Mouse (Mus musculus) lung, postnatal 0 days (tissue): ENCODE data around the gene Afap1. TPM values are rescaled to one million over a fixed set of nuclear protein-coding genes. Genes with fewer than 3 reads are reported as not detected.

ENCODE experiments used
- ATAC-seq: fragments of 200-750 bp; cut with Nextera tagmentation; 2 replicates; pipeline ENCODE4 v1.8.0; 2017; ENCODE audit warnings: moderate library complexity
- DNase-seq: peaks from one replicate; pipeline ENCODE4 v3.0.0-alpha.2; 2016; ENCODE audit warnings: low spot score
- H3K27ac ChIP-seq: fragments of 300-500 bp; sonication (generic); 2 replicates; pipeline ENCODE4 v1.5.1; 2014; ENCODE audit warnings: antibody characterized with exemption, mild to moderate bottlenecking, low read length, mixed read lengths
- H3K27me3 ChIP-seq: fragments of 300-500 bp; sonication (generic); replicated peaks from 2 replicates; pipeline ENCODE4 v1.6.1; 2014; ENCODE audit warnings: low read length, mixed read lengths; ENCODE audit not compliant: insufficient read depth
- H3K36me3 ChIP-seq: fragments of 300-500 bp; sonication (generic); 2 replicates; pipeline ENCODE4 v1.6.1; 2014; ENCODE audit warnings: low read length, mixed read lengths; ENCODE audit not compliant: insufficient read depth
- H3K4me1 ChIP-seq: fragments of 300-500 bp; sonication (generic); 2 replicates; pipeline ENCODE4 v1.6.1; 2014; ENCODE audit warnings: antibody characterized with exemption, low read depth, low read length, mixed read lengths; ENCODE audit not compliant: insufficient read depth
- H3K4me2 ChIP-seq: fragments of 300-500 bp; sonication (generic); replicated peaks from 2 replicates; pipeline ENCODE4 v1.6.1; 2014; ENCODE audit warnings: low read depth, mild to moderate bottlenecking, low read length, moderate library complexity, mixed read lengths
- H3K4me3 ChIP-seq: fragments of 300-500 bp; sonication (generic); 2 replicates; pipeline ENCODE4 v1.5.1; 2014; ENCODE audit warnings: low read depth, low read length
- H3K9ac ChIP-seq: fragments of 300-500 bp; sonication (generic); replicated peaks from 2 replicates; pipeline ENCODE4 v1.6.1; 2014; ENCODE audit warnings: low read depth, mild to moderate bottlenecking
- H3K9me3 ChIP-seq: fragments of 300-500 bp; sonication (generic); 2 replicates; pipeline ENCODE4 v1.6.1; 2016; ENCODE audit warnings: low read length, mixed read lengths
- CTCF ChIP-seq: IDR thresholded peaks from 2 replicates; pipeline ENCODE4 v1.5.1; 2016; ENCODE audit warnings: antibody characterized with exemption, mild to moderate bottlenecking
- EP300 ChIP-seq: IDR thresholded peaks from 2 replicates; pipeline ENCODE4 v1.6.1; 2016; ENCODE audit warnings: antibody characterized with exemption, mild to moderate bottlenecking, control low read depth
- WGBS: fragments of 180-500 bp; shearing (Covaris S2); extraction: QIAGEN DNeasy Blood & Tissue Kit; methylation state at CpG from one replicate; pipeline ENCODE4 v1.1.7; 2014; 5-methylcytosine and 5-hydroxymethylcytosine counted together
- polyA plus RNA-seq: library from polyadenylated mRNA; unstranded; fragments of >200 nt; fragmentation: Nextera tagmentation; extraction: Ambion mirVana; gene quantifications from 2 replicates; pipeline ENCODE4 v1.2.1, GENCODE M21; 2015

Gene Afap1
- polyA plus RNA-seq, 1 experiment from 2014 or later = 12.9 TPM

DNA sequence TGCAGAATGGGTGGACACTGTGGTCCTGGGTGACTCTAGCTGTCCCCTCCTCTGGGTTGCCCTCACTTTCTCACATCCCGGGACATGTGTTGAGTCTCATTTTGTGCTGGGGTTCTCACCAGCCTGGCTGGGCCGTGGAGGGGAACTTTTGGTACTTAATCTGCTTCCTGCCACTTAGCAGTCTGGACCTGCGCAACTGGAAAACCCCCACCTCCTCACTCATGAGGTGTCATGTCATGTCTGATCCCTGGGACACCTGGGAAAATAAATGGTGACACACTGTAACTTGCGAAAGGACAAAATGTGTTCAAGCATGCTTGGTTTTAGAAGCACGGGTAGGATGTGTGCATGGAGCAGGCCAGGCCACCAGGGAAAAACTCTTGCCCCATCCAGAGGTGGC, 8.4 kb upstream of the Afap1 start:
- H3K9ac ChIP-seq = no peak overlapping the region
- no peak overlapping the region for H3K4me3 ChIP-seq
- TF ChIP-seq EP300 = no peak
- no peak for TF ChIP-seq CTCF
- no peaks in the 10 kb centered on the region for H3K36me3 ChIP-seq
- H3K4me1 ChIP-seq = no peaks in the 10 kb centered on the region
- WGBS = 85% methylated on average over 5 of the region's 5 CpGs
- DNase-seq (no peak), ATAC-seq (no peak)
- no peak overlapping the region for H3K4me2 ChIP-seq
- H3K27ac ChIP-seq = no peak overlapping the region
- H3K9me3 ChIP-seq = no peaks in the 10 kb centered on the region
- no peaks in the 10 kb centered on the region for H3K27me3 ChIP-seq

- WGBS = 43% methylated on average over 9 of the region's 9 CpGs
- no peak for ATAC-seq
- H3K36me3 ChIP-seq = no peaks in the 10 kb centered on the region
Measured at GRCm38 (mm10) chr5:35888959-35889358, 4.2 kb upstream of the Afap1 start.

DNA sequence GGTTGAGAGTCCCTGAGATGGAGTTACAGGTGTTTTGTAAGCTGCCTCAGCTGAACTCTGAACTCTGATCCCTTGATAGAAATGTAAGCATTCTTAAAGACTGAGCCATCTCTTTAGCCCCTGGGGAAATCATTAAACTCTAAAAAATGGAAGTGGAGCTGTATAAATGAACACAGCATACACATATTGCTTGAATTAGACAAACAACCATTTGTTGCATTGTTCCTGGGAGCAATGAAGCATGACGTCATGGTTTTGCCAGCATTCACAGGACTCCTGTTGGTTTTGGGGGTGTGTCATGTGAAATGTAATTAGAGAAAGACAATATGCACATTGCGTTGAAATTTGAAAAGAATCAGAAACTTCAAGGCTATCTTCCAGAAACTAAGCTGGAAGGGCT, 3.5 kb upstream of the Afap1 start:
- Histone ChIP-seq H3K4me2 (no peak overlapping the region), H3K27ac (no peak overlapping the region), H3K4me3 (no peak overlapping the region), H3K9ac (no peak overlapping the region), H3K9me3 (no peaks in the 10 kb centered on the region), H3K4me1 (peaks cover 5% of the 10 kb centered on the region; the same call in 1 of the 2 replicates), H3K36me3 (no peaks in the 10 kb centered on the region), H3K27me3 (no peaks in the 10 kb centered on the region)
- DNase-seq = no peak
- 64% methylated on average over 2 of the region's 2 CpGs for WGBS
- no peak for ATAC-seq
- TF ChIP-seq CTCF (no peak), EP300 (no peak)

More at GRCm38 (mm10) chr5:35888959-35889358, 4.2 kb upstream of the Afap1 start:
- Histone ChIP-seq H3K4me2 (no peak overlapping the region), H3K9me3 (no peaks in the 10 kb centered on the region), H3K4me1 (peaks cover under 1% of the 10 kb centered on the region; the same call in 1 of the 2 replicates), H3K4me3 (no peak overlapping the region), H3K27me3 (no peaks in the 10 kb centered on the region), H3K9ac (no peak overlapping the region), H3K27ac (no peak overlapping the region)
- TF ChIP-seq EP300 = no peak
- TF ChIP-seq CTCF = peak; percentile 86
- DNase-seq = peak; percentile 67

GRCm38 (mm10) chr5:35890985-35891730, 2.0 kb upstream of the Afap1 start:
- ATAC-seq (no peak), DNase-seq (no peak)
- Histone ChIP-seq H3K27me3 (no peaks in the 10 kb centered on the region), H3K9ac (no peak overlapping the region), H3K27ac (no peak overlapping the region), H3K4me2 (no peak overlapping the region), H3K4me3 (no peak overlapping the region), H3K9me3 (no peaks in the 10 kb centered on the region), H3K36me3 (no peaks in the 10 kb centered on the region), H3K4me1 (peaks cover 8% of the 10 kb centered on the region; the same call in 1 of the 2 replicates)
- 86% methylated on average over 13 of the region's 13 CpGs for WGBS
- no peak for TF ChIP-seq EP300
- no peak for TF ChIP-seq CTCF

DNA sequence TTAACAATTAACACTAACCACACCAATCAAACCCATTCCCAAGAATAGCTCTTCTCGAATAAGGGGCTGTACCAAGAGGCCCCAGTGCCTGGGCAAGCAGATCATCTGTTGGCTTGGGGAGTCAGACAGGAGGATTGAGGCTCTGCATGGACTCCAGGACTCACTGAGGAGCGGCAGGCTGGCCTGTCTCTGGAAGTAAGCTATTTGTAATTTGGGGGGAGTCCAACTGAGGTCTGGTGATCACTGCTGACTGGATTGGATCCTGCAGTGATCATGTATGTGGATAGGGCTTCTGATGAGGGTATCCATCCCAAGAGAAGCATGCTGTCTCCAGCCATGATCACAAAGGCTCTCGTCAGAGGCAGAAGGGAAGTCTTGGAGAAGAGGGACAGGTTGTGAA, 756 bp upstream of the Afap1 start:
- H3K9ac ChIP-seq = no peak overlapping the region
- no peak overlapping the region for H3K4me2 ChIP-seq
- H3K27ac ChIP-seq = no peak overlapping the region
- no peak for ATAC-seq
- H3K27me3 ChIP-seq = no peaks in the 10 kb centered on the region
- no peak for DNase-seq
- no peak overlapping the region for H3K4me3 ChIP-seq
- TF ChIP-seq CTCF (no peak), EP300 (no peak)
- peaks cover 8% of the 10 kb centered on the region; the same call in 1 of the 2 replicates for H3K4me1 ChIP-seq
- 69% methylated on average over 3 of the region's 3 CpGs for WGBS
- H3K36me3 ChIP-seq = no peaks in the 10 kb centered on the region
- no peaks in the 10 kb centered on the region for H3K9me3 ChIP-seq

- Histone ChIP-seq H3K27ac (peak overlapping the region; percentile 43), H3K4me1 (peaks cover 8% of the 10 kb centered on the region; the same call in 1 of the 2 replicates), H3K9me3 (no peaks in the 10 kb centered on the region), H3K9ac (peak overlapping the region; percentile 76), H3K36me3 (no peaks in the 10 kb centered on the region), H3K27me3 (no peaks in the 10 kb centered on the region), H3K4me2 (peak overlapping the region; percentile 86), H3K4me3 (peak overlapping the region; percentile 81)
- DNase-seq = peak; percentile 77
- ATAC-seq = peak; percentile 49
- TF ChIP-seq CTCF (peak; percentile 60), EP300 (no peak)
- WGBS = 3% methylated on average over 21 of the region's 21 CpGs
Measured at GRCm38 (mm10) chr5:35893805-35894260, 714 bp downstream of the Afap1 start.
